Mouse (Mus musculus): ENCODE measurements around the gene Zglp1.

GRCm38 (mm10) chr9:21067006-21067684 is at the start of gene Zglp1:
- TF ChIP-seq CTCF (IDR thresholded peaks at IDR 0.05; ENCODE audit: borderline replicate concordance, insufficient read depth, low read length) (no peak), POLR2A (IDR thresholded peaks at IDR 0.05; ENCODE audit: low read depth, low read length) (no peak)
